Mouse (Mus musculus): Measurements from ENCODE around the gene Hinfp. TPM values are rescaled to one million over a fixed set of nuclear protein-coding genes. Genes with fewer than 3 reads are reported as not detected.
"Not testable (repeated sequence)": the region's sequence is repeated elsewhere in the genome, so short reads cannot be mapped to it uniquely, and the experiment has no call there.

The Hinfp gene
- polyA plus RNA-seq, 1 experiment: 16.4 TPM

GRCm38 (mm10) chr9:44314257-44314547 is 8.7 kb upstream of the Hinfp start:
- no peak overlapping the region for H3K27ac ChIP-seq (ENCODE audit: insufficient read depth, low read length)
- H3K4me1 ChIP-seq (ENCODE audit: control insufficient read depth, insufficient read depth, low read length): 0 out of 2 replicates have a peak, but pooled peaks cover 7% of the 10 kb centered on the region
- TF ChIP-seq CTCF (IDR thresholded peaks at IDR 0.05; ENCODE audit: borderline replicate concordance, insufficient read depth, low read length): no peak
- TF ChIP-seq POLR2A (IDR thresholded peaks at IDR 0.05; ENCODE audit: low read depth, low read length): no peak

GRCm38 (mm10) chr9:44313476-44314256 is 8.2 kb upstream of the Hinfp start:
- no peak overlapping the region for H3K4me3 ChIP-seq (ENCODE audit: insufficient read depth, low read length)
- TF ChIP-seq CTCF (IDR thresholded peaks at IDR 0.05; ENCODE audit: borderline replicate concordance, insufficient read depth, low read length) (no peak), POLR2A (IDR thresholded peaks at IDR 0.05; ENCODE audit: low read depth, low read length) (no peak)
- H3K4me1 ChIP-seq (ENCODE audit: control insufficient read depth, insufficient read depth, low read length): 0 out of 2 replicates have a peak, but pooled peaks cover 5% of the 10 kb centered on the region
- H3K27ac ChIP-seq (ENCODE audit: insufficient read depth, low read length): no peak overlapping the region

More at GRCm38 (mm10) chr9:44314257-44314547, 8.7 kb upstream of the Hinfp start:
- H3K4me3 ChIP-seq (ENCODE audit: insufficient read depth, low read length): no peak overlapping the region

GRCm38 (mm10) chr9:44311136-44312134 is 6.0 kb upstream of the Hinfp start:
- H3K27ac ChIP-seq (ENCODE audit: insufficient read depth, low read length): no peak overlapping the region

GRCm38 (mm10) chr9:44310750-44311135 is 5.3 kb upstream of the Hinfp start:
- Histone ChIP-seq H3K4me1 (ENCODE audit: control insufficient read depth, insufficient read depth, low read length) (no peaks in the 10 kb centered on the region), H3K27ac (ENCODE audit: insufficient read depth, low read length) (no peak overlapping the region), H3K4me3 (ENCODE audit: insufficient read depth, low read length) (no peak overlapping the region)
- TF ChIP-seq CTCF (IDR thresholded peaks at IDR 0.05; ENCODE audit: borderline replicate concordance, insufficient read depth, low read length) (no peak), POLR2A (IDR thresholded peaks at IDR 0.05; ENCODE audit: low read depth, low read length) (no peak)

More at GRCm38 (mm10) chr9:44311136-44312134, 6.0 kb upstream of the Hinfp start:
- H3K4me3 ChIP-seq (ENCODE audit: insufficient read depth, low read length): no peak overlapping the region
- TF ChIP-seq CTCF (IDR thresholded peaks at IDR 0.05; ENCODE audit: borderline replicate concordance, insufficient read depth, low read length): no peak
- no peak for TF ChIP-seq POLR2A (IDR thresholded peaks at IDR 0.05; ENCODE audit: low read depth, low read length)
- no peaks in the 10 kb centered on the region for H3K4me1 ChIP-seq (ENCODE audit: control insufficient read depth, insufficient read depth, low read length)

GRCm38 (mm10) chr9:44309756-44310155 is 4.3 kb upstream of the Hinfp start:
- Histone ChIP-seq H3K4me3 (ENCODE audit: insufficient read depth, low read length) (no peak overlapping the region), H3K4me1 (ENCODE audit: control insufficient read depth, insufficient read depth, low read length) (no peaks in the 10 kb centered on the region), H3K27ac (ENCODE audit: insufficient read depth, low read length) (no peak overlapping the region)
- TF ChIP-seq CTCF (IDR thresholded peaks at IDR 0.05; ENCODE audit: borderline replicate concordance, insufficient read depth, low read length) (no peak), POLR2A (IDR thresholded peaks at IDR 0.05; ENCODE audit: low read depth, low read length) (no peak)

- Histone ChIP-seq H3K4me3 (ENCODE audit: insufficient read depth, low read length) (no peak overlapping the region), H3K4me1 (ENCODE audit: control insufficient read depth, insufficient read depth, low read length) (no peaks in the 10 kb centered on the region), H3K27ac (ENCODE audit: insufficient read depth, low read length) (no peak overlapping the region)
- TF ChIP-seq CTCF (IDR thresholded peaks at IDR 0.05; ENCODE audit: borderline replicate concordance, insufficient read depth, low read length) (no peak), POLR2A (IDR thresholded peaks at IDR 0.05; ENCODE audit: low read depth, low read length) (no peak)
Observed at GRCm38 (mm10) chr9:44307248-44307647, 1.8 kb upstream of the Hinfp start.

DNA sequence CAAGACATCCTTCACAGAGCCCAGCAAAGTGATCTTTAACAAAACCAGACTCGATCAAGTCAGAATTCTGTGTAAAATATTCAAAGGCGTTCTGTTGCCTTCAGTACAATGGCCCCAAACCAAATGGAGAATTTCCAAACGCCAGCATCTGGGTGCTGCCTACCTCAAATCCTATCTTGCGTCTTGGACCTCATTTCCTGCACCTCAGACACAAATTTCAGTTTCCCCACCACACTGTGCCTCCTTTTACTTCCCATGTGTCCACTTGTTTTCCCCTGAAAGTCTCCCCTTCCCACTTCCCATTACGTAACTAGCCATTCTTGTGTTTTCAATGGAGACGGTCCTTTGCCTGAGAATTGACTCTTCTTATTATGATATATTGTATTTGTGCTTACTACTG is 1.1 kb upstream of the Hinfp start:
- no peaks in the 10 kb centered on the region for H3K4me1 ChIP-seq (ENCODE audit: control insufficient read depth, insufficient read depth, low read length)
- TF ChIP-seq CTCF (IDR thresholded peaks at IDR 0.05; ENCODE audit: borderline replicate concordance, insufficient read depth, low read length) (no peak), POLR2A (IDR thresholded peaks at IDR 0.05; ENCODE audit: low read depth, low read length) (no peak)
- no peak overlapping the region for H3K27ac ChIP-seq (ENCODE audit: insufficient read depth, low read length)
- no peak overlapping the region for H3K4me3 ChIP-seq (ENCODE audit: insufficient read depth, low read length)

DNA sequence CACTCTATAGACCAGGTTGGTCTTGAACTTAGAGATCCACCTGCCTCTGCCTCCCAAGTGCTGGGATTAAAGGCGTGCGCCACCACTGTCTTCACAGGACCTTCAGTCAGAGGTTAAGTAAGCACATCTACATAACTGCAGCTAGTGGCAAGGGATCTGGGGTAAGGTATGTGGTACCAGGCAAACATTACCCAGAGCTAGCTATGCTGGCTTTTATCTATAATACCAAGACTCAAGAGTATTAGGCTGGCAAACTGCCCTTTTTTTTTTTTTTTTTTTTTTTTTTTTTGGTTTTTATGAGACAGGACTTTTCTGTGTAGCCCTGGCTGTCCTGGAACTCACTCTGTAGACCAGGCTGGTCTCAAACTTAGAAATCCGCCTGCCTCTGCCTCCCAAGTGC is 5.5 kb downstream of the Hinfp start:
- H3K4me1 ChIP-seq (ENCODE audit: control insufficient read depth, insufficient read depth, low read length); H3K27ac ChIP-seq (ENCODE audit: insufficient read depth, low read length); H3K4me3 ChIP-seq (ENCODE audit: insufficient read depth, low read length): not testable (repeated sequence)

- peak; percentile 45; the same call in 1 of the 2 replicates for TF ChIP-seq CTCF (IDR thresholded peaks at IDR 0.05; ENCODE audit: borderline replicate concordance, insufficient read depth, low read length)
- no peak for TF ChIP-seq POLR2A (IDR thresholded peaks at IDR 0.05; ENCODE audit: low read depth, low read length)
- Histone ChIP-seq H3K27ac (ENCODE audit: insufficient read depth, low read length) (no peak overlapping the region), H3K4me1 (ENCODE audit: control insufficient read depth, insufficient read depth, low read length) (no peaks in the 10 kb centered on the region), H3K4me3 (ENCODE audit: insufficient read depth, low read length) (no peak overlapping the region)
Observed at GRCm38 (mm10) chr9:44292490-44292889, 13.0 kb downstream of the Hinfp start.

DNA sequence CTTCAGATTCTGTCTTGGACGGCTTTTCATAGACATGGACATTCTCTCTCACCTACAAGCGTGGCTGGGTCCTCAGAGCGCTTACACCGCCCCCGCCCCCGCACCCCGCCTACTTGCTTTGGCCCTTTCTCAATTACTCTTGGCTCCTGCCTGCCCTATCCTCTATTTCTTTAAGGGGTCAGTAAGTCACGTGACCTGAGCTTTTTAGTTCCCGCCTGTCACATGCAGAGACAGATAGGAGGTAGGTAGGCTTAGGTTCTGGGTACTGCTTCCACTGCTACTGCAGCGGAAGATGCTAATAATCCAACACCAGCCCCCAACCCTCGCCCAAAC is 16.5 kb downstream of the Hinfp start:
- TF ChIP-seq CTCF (IDR thresholded peaks at IDR 0.05; ENCODE audit: borderline replicate concordance, insufficient read depth, low read length): no peak
- no peak for TF ChIP-seq POLR2A (IDR thresholded peaks at IDR 0.05; ENCODE audit: low read depth, low read length)
- Histone ChIP-seq H3K27ac (ENCODE audit: insufficient read depth, low read length) (no peak overlapping the region), H3K4me1 (ENCODE audit: control insufficient read depth, insufficient read depth, low read length) (no peaks in the 10 kb centered on the region), H3K4me3 (ENCODE audit: insufficient read depth, low read length) (no peak overlapping the region)
